Mouse (Mus musculus) heart, postnatal 0 days (tissue): ENCODE measurements around the gene Ahcyl2.

Experiments
- CTCF ChIP-seq: IDR thresholded peaks from 2 replicates; pipeline ENCODE4 v1.5.1; 2016; ENCODE audit warnings: antibody characterized with exemption, control low read depth, low read depth
- EP300 ChIP-seq: IDR thresholded peaks from 2 replicates; pipeline ENCODE4 v1.6.1; 2016; ENCODE audit warnings: antibody characterized with exemption, low read depth

DNA sequence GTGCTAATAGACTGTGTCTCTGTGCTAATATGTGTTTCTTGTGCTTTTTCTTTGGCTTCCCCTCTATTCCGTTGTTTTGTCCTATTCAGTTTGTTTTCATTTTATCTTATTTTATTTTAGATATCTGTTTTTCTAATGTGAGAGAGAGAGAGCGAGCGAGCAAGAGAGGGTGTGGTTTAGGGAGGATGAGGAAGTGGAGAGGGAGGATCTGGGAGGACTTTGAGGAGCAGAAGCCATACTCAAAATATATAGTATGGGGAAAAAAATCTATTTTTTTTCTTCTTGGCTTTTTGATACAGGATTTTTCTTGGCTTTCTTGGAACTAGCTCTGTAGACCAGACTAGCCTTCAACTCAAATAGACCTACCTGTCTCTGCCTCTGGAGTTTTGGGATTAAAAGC lies 39.8 kb upstream of the Ahcyl2 start:
- no peak for TF ChIP-seq CTCF
- no peak for TF ChIP-seq EP300
